Mouse (Mus musculus) neural tube, embryonic 14.5 days (tissue): Measurements from ENCODE around the gene E2f3. TPM values are rescaled to one million over a fixed set of nuclear protein-coding genes. Genes with fewer than 3 reads are reported as not detected.

ENCODE experiments used
- ATAC-seq: fragments of 200-750 bp; cut with Nextera tagmentation; 2 replicates; pipeline ENCODE4 v1.8.0; 2017; ENCODE audit warnings: low read depth, mild to moderate bottlenecking, moderate TSS enrichment, moderate library complexity
- H3K27ac ChIP-seq: fragments of 300-500 bp; sonication (generic); 2 replicates; pipeline ENCODE4 v1.5.1; 2014; ENCODE audit warnings: low read depth, mild to moderate bottlenecking, control low read depth, low read length, moderate library complexity, mixed read lengths
- H3K27me3 ChIP-seq: fragments of 300-500 bp; sonication (generic); 2 replicates; pipeline ENCODE4 v1.6.1; 2014; ENCODE audit warnings: low read length; ENCODE audit not compliant: control insufficient read depth, insufficient read depth
- H3K36me3 ChIP-seq: fragments of 300-500 bp; sonication (generic); 2 replicates; pipeline ENCODE4 v1.6.1; 2014; ENCODE audit warnings: low read length, mixed read lengths; ENCODE audit not compliant: control insufficient read depth, insufficient read depth
- H3K4me1 ChIP-seq: fragments of 300-500 bp; sonication (generic); 2 replicates; pipeline ENCODE4 v1.6.1; 2014; ENCODE audit warnings: low read length; ENCODE audit not compliant: control insufficient read depth, insufficient read depth
- H3K4me2 ChIP-seq: fragments of 300-500 bp; sonication (generic); 2 replicates; pipeline ENCODE4 v1.6.1; 2014; ENCODE audit warnings: mild to moderate bottlenecking, low read depth, low read length, control low read depth
- H3K4me3 ChIP-seq: fragments of 300-500 bp; sonication (generic); 2 replicates; pipeline ENCODE4 v1.5.1; 2014; ENCODE audit warnings: low read depth, low read length, control low read depth, mixed read lengths
- H3K9ac ChIP-seq: fragments of 300-500 bp; sonication (generic); replicated peaks from 2 replicates; pipeline ENCODE4 v1.6.1; 2014; ENCODE audit warnings: low read depth, mild to moderate bottlenecking, control low read depth, low read length, mixed read lengths
- H3K9me3 ChIP-seq: fragments of 300-500 bp; sonication (generic); 2 replicates; pipeline ENCODE4 v1.6.1; 2016; ENCODE audit warnings: low read length; ENCODE audit not compliant: control insufficient read depth
- WGBS: fragments of 180-500 bp; shearing (Covaris S2); extraction: QIAGEN DNeasy Blood & Tissue Kit; methylation state at CpG from one replicate; pipeline ENCODE4 v1.1.7; 2014; 5-methylcytosine and 5-hydroxymethylcytosine counted together
- polyA plus RNA-seq: library from polyadenylated mRNA; unstranded; fragments of >200 nt; fragmentation: Nextera tagmentation; extraction: Ambion mirVana; gene quantifications from 2 replicates; pipeline ENCODE4 v1.2.1, GENCODE M21; 2014

Gene E2f3
- polyA plus RNA-seq, 1 experiment from 2014 or later: 3.3 TPM

DNA sequence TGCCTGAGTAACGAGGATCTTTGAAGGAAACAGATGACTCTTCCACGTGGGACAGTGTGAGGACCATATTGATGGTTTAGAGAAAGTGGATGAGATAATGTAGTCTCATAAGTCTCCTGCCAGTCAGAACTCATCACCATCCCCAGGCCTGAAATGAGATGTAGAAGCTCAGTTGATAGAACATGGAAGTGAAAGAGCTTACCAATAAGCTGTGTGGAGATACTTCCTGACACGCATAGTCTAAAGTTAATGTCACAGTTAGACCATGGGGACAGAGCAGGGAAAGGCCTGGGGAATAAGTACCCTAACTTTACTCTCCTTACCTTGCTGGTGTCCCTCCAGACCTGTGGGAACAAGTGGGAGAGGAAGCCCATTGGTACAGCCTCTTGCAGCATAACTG lies 22.9 kb upstream of the E2f3 start:
- Histone ChIP-seq H3K36me3 (no peaks in the 10 kb centered on the region), H3K4me3 (no peak overlapping the region), H3K4me2 (no peak overlapping the region), H3K27ac (no peak overlapping the region), H3K27me3 (no peaks in the 10 kb centered on the region), H3K4me1 (no peaks in the 10 kb centered on the region), H3K9me3 (no peaks in the 10 kb centered on the region), H3K9ac (no peak overlapping the region)
- ATAC-seq: no peak
- 89% methylated on average over 3 of the region's 3 CpGs for WGBS

DNA sequence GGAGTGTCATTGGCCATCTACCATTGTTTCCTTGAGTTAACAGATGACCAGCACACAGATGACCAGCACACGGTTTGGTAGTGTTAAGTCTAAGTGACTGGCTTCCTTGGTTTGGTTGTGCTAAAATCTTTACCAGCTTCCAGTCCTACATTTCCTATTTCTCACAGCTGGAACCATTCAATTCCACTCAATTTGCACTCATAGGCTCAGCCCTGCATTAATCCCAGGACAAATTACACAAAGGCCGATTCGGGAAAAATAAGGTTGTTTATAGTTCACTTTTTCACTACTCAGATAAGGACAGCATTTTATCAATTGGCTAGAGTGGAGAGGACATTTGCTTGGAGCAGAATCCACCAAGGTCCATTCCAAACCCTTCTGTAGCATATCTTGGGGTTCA lies 19.6 kb upstream of the E2f3 start:
- Histone ChIP-seq H3K4me3 (no peak overlapping the region), H3K9ac (no peak overlapping the region), H3K9me3 (no peaks in the 10 kb centered on the region), H3K36me3 (no peaks in the 10 kb centered on the region), H3K27me3 (no peaks in the 10 kb centered on the region), H3K4me1 (no peaks in the 10 kb centered on the region), H3K4me2 (no peak overlapping the region), H3K27ac (no peak overlapping the region)
- WGBS: 93% methylated on average over 3 of the region's 3 CpGs
- no peak for ATAC-seq

DNA sequence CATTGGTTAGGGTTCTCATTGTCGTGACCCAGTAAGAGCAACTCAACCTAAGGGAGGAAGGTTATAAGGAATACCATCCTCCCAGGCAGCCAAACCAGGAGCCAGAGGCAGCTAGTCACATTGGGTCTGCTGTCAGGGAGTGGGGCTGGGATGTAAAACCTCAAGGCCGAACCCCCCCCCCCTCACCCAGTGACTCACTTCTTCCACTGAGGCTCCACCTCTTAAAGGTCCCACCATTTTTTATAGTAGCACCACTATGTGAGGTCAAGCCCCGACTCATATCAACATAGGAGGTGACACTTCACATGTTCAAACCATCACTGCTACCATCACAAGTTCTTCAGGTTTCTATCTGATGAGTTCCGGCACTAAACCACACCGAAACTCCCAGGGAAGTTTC lies 19.0 kb upstream of the E2f3 start:
- H3K9ac ChIP-seq: no peak overlapping the region
- no peak overlapping the region for H3K4me3 ChIP-seq
- ATAC-seq: no peak
- no peak overlapping the region for H3K4me2 ChIP-seq
- 91% methylated on average over 5 of the region's 5 CpGs for WGBS
- no peaks in the 10 kb centered on the region for H3K4me1 ChIP-seq
- no peaks in the 10 kb centered on the region for H3K27me3 ChIP-seq
- H3K36me3 ChIP-seq: no peaks in the 10 kb centered on the region
- no peaks in the 10 kb centered on the region for H3K9me3 ChIP-seq
- H3K27ac ChIP-seq: no peak overlapping the region

DNA sequence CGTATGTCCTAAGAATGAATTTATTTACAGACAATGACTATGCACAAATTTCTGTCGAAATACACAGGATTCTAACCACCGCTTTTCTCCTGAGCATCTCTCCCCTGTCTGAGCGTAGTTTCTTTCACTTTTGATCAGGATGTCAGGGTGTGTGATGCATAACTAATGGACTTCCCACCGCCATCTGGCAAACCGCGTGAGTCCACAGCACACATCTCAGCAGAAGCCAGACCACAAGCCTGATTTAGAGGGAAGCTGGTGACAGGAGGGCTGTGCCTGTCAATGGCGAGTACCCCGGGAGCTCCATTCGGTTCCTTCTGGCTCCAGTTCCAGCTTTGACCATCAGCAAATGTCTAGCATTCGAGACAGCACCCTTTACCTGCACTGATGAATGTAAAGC lies 17.3 kb upstream of the E2f3 start:
- ATAC-seq: no peak
- no peak overlapping the region for H3K9ac ChIP-seq
- 51% methylated on average over 11 of the region's 11 CpGs for WGBS
- H3K4me3 ChIP-seq: no peak overlapping the region
- no peaks in the 10 kb centered on the region for H3K27me3 ChIP-seq
- H3K9me3 ChIP-seq: no peaks in the 10 kb centered on the region
- H3K27ac ChIP-seq: no peak overlapping the region
- H3K36me3 ChIP-seq: no peaks in the 10 kb centered on the region
- H3K4me2 ChIP-seq: no peak overlapping the region
- H3K4me1 ChIP-seq: no peaks in the 10 kb centered on the region

DNA sequence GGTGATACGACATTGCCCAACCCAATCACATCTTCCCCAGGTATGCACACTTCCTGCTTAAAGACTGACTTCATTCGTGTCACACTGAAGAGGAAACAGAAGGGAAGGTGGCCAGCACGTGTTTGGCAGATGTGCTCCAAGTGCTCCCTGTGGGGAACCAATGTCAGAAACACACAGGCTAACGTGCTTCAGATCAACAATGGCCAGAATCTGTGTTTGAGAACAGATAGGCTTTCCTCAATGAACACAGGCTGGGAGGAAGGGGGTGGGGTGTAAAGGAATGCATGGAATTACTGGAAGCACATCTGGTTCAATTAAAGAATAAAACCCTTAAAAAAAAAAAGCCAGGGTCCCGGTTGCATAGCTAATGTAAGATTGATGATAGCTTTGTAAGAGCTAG lies 15.2 kb upstream of the E2f3 start:
- Histone ChIP-seq H3K9ac (no peak overlapping the region), H3K4me1 (no peaks in the 10 kb centered on the region), H3K27ac (no peak overlapping the region), H3K36me3 (no peaks in the 10 kb centered on the region), H3K9me3 (no peaks in the 10 kb centered on the region), H3K27me3 (no peaks in the 10 kb centered on the region), H3K4me2 (no peak overlapping the region), H3K4me3 (no peak overlapping the region)
- no peak for ATAC-seq
- 37% methylated on average over 5 of the region's 5 CpGs for WGBS

DNA sequence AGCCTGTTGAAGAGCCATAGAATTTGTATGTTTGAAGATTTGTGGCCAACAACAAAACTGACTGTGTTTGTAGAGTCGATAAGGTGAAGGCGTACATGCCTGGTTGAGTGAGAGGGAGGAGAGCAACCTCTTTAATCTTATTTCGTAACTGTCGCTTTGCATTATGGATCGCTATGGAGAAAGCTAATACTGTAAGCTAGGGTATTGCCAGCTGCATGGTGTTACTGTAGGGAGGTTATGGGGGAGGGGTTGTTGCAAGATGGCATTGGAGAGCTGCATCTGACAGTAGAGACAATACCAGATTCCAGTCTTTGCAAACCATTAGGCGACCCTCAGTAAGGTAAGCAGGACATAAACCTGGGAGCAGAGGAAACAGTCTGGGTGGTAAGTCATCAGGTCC lies 2.1 kb upstream of the E2f3 start:
- 91% methylated on average over 6 of the region's 6 CpGs for WGBS
- no peaks in the 10 kb centered on the region for H3K27me3 ChIP-seq
- H3K4me1 ChIP-seq: peaks cover 7% of the 10 kb centered on the region; the same call in 1 of the 2 replicates
- no peak overlapping the region for H3K27ac ChIP-seq
- H3K9ac ChIP-seq: no peak overlapping the region
- H3K9me3 ChIP-seq: no peaks in the 10 kb centered on the region
- no peak overlapping the region for H3K4me3 ChIP-seq
- ATAC-seq: no peak
- H3K4me2 ChIP-seq: no peak overlapping the region
- no peaks in the 10 kb centered on the region for H3K36me3 ChIP-seq

DNA sequence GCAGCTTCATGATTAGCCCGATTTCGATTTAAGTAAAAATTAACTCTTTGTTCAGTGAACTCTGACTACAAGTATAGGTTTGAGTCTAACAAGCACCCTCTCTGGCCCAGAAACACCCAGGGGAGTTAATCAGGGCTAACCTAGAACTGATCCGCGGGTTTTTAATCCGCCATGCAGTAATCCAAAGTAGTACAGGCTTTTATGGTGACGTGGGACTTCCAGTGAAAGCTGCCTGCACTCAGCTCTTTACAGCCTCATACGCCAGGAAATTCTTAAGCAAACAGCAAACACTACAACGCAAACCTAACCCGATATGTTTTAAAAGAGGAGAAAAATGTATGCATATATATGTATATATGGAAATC lies 875 bp upstream of the E2f3 start:
- Histone ChIP-seq H3K9ac (no peak overlapping the region), H3K4me3 (peak overlapping the region; percentile 95), H3K4me1 (peaks cover 9% of the 10 kb centered on the region; the same call in 1 of the 2 replicates), H3K27ac (no peak overlapping the region), H3K27me3 (no peaks in the 10 kb centered on the region), H3K36me3 (no peaks in the 10 kb centered on the region), H3K4me2 (peak overlapping the region; percentile 92), H3K9me3 (no peaks in the 10 kb centered on the region)
- 16% methylated on average over 9 of the region's 9 CpGs for WGBS
- no peak for ATAC-seq

DNA sequence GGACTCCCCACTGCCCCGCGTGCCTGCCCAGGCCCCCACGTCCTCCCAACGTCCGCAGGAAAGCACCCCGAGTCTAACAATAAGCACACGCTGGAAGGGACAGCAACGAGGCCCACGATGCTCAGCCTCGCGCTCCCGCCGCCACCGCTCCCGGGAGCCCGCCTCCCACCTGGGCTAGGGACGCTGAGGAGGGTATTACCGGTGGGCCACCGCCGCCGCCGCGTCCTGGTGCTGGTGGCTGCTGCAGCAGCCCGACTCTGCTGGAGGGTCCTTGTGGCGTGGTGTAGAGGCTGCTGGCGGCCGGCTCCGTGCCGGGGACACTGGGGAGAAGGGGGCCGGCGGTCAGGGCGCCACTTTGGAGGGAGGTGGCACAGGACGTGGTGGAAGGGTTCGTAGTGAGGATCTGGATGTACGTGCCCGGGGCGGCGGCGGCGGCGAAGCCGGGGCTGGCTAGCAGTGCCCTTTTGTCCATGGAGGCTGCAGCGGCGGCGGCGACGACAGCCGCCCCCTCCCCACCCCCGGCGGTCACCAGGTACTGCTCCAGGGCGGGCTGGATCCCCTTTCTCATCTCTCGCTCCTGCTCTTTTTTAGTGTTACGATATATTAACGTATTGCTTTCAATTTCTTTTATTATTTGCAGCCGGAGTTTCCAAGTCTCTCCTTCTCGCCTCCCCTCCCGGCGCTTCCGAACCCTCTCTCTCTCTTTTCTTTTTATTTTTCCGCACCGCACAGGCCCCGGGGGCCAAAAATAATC lies 585 bp downstream of the E2f3 start:
- Histone ChIP-seq H3K9me3 (no peaks in the 10 kb centered on the region), H3K9ac (peak overlapping the region; percentile 94), H3K27ac (peak overlapping the region; percentile 79), H3K4me2 (peak overlapping the region; percentile 92), H3K4me1 (peaks cover 9% of the 10 kb centered on the region; the same call in 1 of the 2 replicates), H3K36me3 (no peaks in the 10 kb centered on the region), H3K4me3 (peak overlapping the region; percentile 95), H3K27me3 (no peaks in the 10 kb centered on the region)
- WGBS: under 1% methylated on average over 62 of the region's 62 CpGs
- ATAC-seq: peak; percentile 2; the same call in 1 of the 2 replicates

DNA sequence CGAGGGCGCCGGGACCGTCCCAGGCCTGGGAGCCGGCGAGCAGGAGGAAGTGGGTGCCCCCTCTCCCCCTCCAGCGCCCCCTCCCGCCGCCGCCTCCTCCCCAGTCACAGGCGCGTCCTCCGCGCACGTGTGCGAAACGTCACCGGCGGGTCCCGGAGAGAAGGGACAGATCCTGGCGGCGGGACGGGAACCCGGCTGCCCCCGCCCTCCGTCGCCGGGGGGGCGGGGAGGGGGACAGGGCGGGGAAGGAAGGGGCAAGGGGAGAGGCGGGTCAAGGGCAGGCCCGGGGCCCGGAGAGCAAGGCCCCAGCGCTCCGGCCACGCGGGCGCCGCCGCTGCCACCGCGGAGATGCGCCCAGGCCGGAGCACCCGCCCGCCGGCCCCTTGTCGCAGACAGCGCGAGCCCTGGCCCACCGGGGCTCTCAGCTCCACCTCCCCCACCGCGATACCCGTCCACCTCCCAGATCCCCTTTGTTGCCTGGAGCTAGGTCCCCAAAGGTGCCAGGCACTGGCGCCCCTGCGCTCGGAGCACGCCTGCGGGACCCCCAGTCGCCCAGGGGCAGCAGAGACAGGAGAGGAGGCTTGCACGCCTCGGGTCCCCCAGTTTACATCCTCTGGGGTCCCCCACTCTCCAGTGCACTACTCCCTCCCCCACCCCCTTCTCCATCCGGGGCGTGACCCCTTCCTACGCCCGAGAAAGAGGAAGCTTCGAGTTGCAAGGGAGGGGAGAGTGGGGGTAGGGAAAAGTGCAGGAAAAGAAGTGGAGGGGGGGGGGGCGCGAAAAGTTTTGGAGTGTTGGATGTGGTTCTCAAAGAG lies 1.4 kb downstream of the E2f3 start:
- ATAC-seq: peak; percentile 29
- under 1% methylated on average over 35 of the region's 69 CpGs for WGBS
- peak overlapping the region; percentile 79 for H3K27ac ChIP-seq
- peak overlapping the region; percentile 94 for H3K9ac ChIP-seq
- H3K36me3 ChIP-seq: no peaks in the 10 kb centered on the region
- H3K9me3 ChIP-seq: no peaks in the 10 kb centered on the region
- H3K4me2 ChIP-seq: peak overlapping the region; percentile 92
- H3K4me3 ChIP-seq: peak overlapping the region; percentile 95
- peaks cover 9% of the 10 kb centered on the region; the same call in 1 of the 2 replicates for H3K4me1 ChIP-seq
- no peaks in the 10 kb centered on the region for H3K27me3 ChIP-seq
